Mouse (Mus musculus) heart, postnatal 0 days (tissue): Measurements from ENCODE around the gene Pbx4. TPM values are rescaled to one million over a fixed set of nuclear protein-coding genes. Genes with fewer than 3 reads are reported as not detected.

ENCODE experiments used
- ATAC-seq: fragments of 200-750 bp; cut with Nextera tagmentation; 2 replicates; pipeline ENCODE4 v1.8.0; 2017; ENCODE audit warnings: low read depth, moderate number of reproducible peaks, moderate library complexity; ENCODE audit not compliant: insufficient read depth
- DNase-seq: peaks from one replicate; pipeline ENCODE4 v3.0.0-alpha.2; 2016; ENCODE audit warnings: low spot score
- H3K27ac ChIP-seq: fragments of 300-500 bp; sonication (generic); 2 replicates; pipeline ENCODE4 v1.5.1; 2014; ENCODE audit warnings: low read depth, mild to moderate bottlenecking
- H3K27me3 ChIP-seq: fragments of 300-500 bp; sonication (generic); 2 replicates; pipeline ENCODE4 v1.6.1; 2014; ENCODE audit warnings: low read length, mixed read lengths; ENCODE audit not compliant: control insufficient read depth, insufficient read depth
- H3K36me3 ChIP-seq: fragments of 300-500 bp; sonication (generic); replicated peaks from 2 replicates; pipeline ENCODE4 v1.6.1; 2014; ENCODE audit warnings: low read length, mixed read lengths; ENCODE audit not compliant: control insufficient read depth, insufficient read depth
- H3K4me1 ChIP-seq: fragments of 300-500 bp; sonication (generic); 2 replicates; pipeline ENCODE4 v1.6.1; 2014; ENCODE audit warnings: antibody characterized with exemption; ENCODE audit not compliant: control insufficient read depth, insufficient read depth
- H3K4me2 ChIP-seq: fragments of 300-500 bp; sonication (generic); 2 replicates; pipeline ENCODE4 v1.6.1; 2014; ENCODE audit warnings: low read depth, mild to moderate bottlenecking, low read length, moderate library complexity
- H3K4me3 ChIP-seq: fragments of 300-500 bp; sonication (generic); 2 replicates; pipeline ENCODE4 v1.5.1; 2014; ENCODE audit warnings: low read depth, low read length
- H3K9ac ChIP-seq: fragments of 300-500 bp; sonication (generic); replicated peaks from 2 replicates; pipeline ENCODE4 v1.6.1; 2014; ENCODE audit warnings: low read depth, low read length, mixed read lengths
- H3K9me3 ChIP-seq: fragments of 300-500 bp; sonication (generic); replicated peaks from 2 replicates; pipeline ENCODE4 v1.6.1; 2016; ENCODE audit warnings: low read length; ENCODE audit not compliant: control insufficient read depth
- CTCF ChIP-seq: IDR thresholded peaks from 2 replicates; pipeline ENCODE4 v1.5.1; 2016; ENCODE audit warnings: antibody characterized with exemption, control low read depth, low read depth
- EP300 ChIP-seq: IDR thresholded peaks from 2 replicates; pipeline ENCODE4 v1.6.1; 2016; ENCODE audit warnings: antibody characterized with exemption, low read depth
- WGBS: fragments of 180-500 bp; shearing (Covaris S2); extraction: QIAGEN DNeasy Blood & Tissue Kit; methylation state at CpG from one replicate; pipeline ENCODE4 v1.1.7; 2014; 5-methylcytosine and 5-hydroxymethylcytosine counted together
- polyA plus RNA-seq: library from polyadenylated mRNA; unstranded; fragments of >200 nt; fragmentation: Nextera tagmentation; extraction: Ambion mirVana; gene quantifications from 2 replicates; pipeline ENCODE4 v1.2.1, GENCODE M21; 2015
- total RNA-seq: library from RNA; depleted of rRNA; stranded (reverse); fragments of >200 nt; gene quantifications from 2 replicates; pipeline ENCODE4 v1.2.3, GENCODE M21; 2014; ENCODE audit warnings: low replicate concordance

Gene Pbx4
- total and polyA plus RNA-seq, 2 experiments from 2014 or later = 1.9 TPM; not detected in 1

DNA sequence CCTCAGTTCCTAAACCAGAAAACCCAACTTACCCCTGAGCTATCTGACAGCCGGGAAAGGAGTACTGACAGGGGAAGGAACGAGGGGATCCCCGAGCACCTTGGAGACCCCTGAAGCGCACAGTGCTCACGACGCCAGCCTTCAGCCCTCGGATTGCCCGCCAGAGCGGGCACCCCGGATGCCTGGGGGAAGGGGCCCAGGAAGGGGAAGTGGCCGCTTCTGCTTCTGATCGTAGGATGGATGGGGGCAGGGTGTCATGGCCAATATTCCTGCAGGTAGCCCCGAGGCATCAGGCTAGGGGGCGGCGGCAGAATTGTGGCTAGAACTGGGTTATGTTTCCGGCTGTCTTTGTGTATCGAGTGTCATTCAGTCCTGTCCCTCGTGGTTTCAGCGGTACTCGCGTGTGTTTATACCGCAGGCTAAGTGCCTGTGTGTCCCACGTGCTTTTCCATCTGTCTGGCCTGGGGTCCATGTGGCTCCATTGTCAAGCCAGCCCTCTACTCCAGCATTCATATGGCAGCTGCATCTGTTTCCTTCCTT lies 23.4 kb upstream of the Pbx4 start:
- no peak for DNase-seq
- H3K9me3 ChIP-seq = no peaks in the 10 kb centered on the region
- ATAC-seq = 0 out of 2 replicates have a peak, but pooled peaks have one; percentile 5
- H3K27me3 ChIP-seq = no peaks in the 10 kb centered on the region
- H3K36me3 ChIP-seq = peaks cover 44% of the 10 kb centered on the region
- under 1% methylated on average over 23 of the region's 23 CpGs for WGBS
- H3K4me1 ChIP-seq = 0 out of 2 replicates have a peak, but pooled peaks cover 6% of the 10 kb centered on the region
- H3K9ac ChIP-seq = peak overlapping the region; percentile 64
- TF ChIP-seq CTCF = no peak
- no peak for TF ChIP-seq EP300
- no peak overlapping the region for H3K27ac ChIP-seq
- H3K4me2 ChIP-seq = peak overlapping the region; percentile 92
- H3K4me3 ChIP-seq = peak overlapping the region; percentile 67

GRCm38 (mm10) chr8:69809820-69810219 lies 22.5 kb upstream of the Pbx4 start:
- no peak for DNase-seq
- no peak overlapping the region for H3K27ac ChIP-seq
- H3K27me3 ChIP-seq = no peaks in the 10 kb centered on the region
- peaks cover 44% of the 10 kb centered on the region for H3K36me3 ChIP-seq
- no peaks in the 10 kb centered on the region for H3K9me3 ChIP-seq
- H3K4me2 ChIP-seq = no peak overlapping the region
- H3K9ac ChIP-seq = no peak overlapping the region
- TF ChIP-seq CTCF (no peak), EP300 (no peak)
- H3K4me1 ChIP-seq = 0 out of 2 replicates have a peak, but pooled peaks cover 6% of the 10 kb centered on the region
- WGBS = 45% methylated on average over 3 of the region's 3 CpGs
- no peak overlapping the region for H3K4me3 ChIP-seq
- ATAC-seq = no peak

- no peaks in the 10 kb centered on the region for H3K9me3 ChIP-seq
- 85% methylated on average over 2 of the region's 2 CpGs for WGBS
- no peak overlapping the region for H3K4me2 ChIP-seq
- no peaks in the 10 kb centered on the region for H3K4me1 ChIP-seq
- peaks cover 31% of the 10 kb centered on the region for H3K36me3 ChIP-seq
- DNase-seq (no peak), ATAC-seq (no peak)
- H3K27ac ChIP-seq = no peak overlapping the region
- no peak for TF ChIP-seq CTCF
- TF ChIP-seq EP300 = no peak
- no peak overlapping the region for H3K9ac ChIP-seq
- H3K4me3 ChIP-seq = no peak overlapping the region
- no peaks in the 10 kb centered on the region for H3K27me3 ChIP-seq
Measured at GRCm38 (mm10) chr8:69814881-69815280, 17.4 kb upstream of the Pbx4 start.

DNA sequence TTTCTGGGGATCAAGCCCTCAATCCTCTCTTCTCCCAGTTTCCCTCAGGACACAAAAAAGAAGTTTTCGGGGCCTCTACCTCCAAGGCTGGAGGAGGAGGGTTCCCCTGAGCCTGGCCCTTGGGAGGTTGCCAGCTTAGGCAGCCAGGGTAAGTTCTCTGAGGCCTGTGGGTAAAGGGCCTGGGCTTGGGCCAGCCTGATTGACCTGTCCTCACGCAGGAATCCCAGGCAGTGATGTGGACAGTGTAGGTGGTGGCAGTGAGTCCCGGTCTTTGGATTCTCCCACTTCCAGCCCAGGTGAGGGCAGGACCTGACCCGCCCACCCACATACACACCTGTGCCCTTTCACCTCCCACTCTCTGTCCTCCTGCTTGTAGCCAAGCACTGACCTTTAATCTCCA lies 16.9 kb upstream of the Pbx4 start:
- Histone ChIP-seq H3K4me1 (no peaks in the 10 kb centered on the region), H3K36me3 (peaks cover 31% of the 10 kb centered on the region), H3K4me2 (no peak overlapping the region), H3K27me3 (no peaks in the 10 kb centered on the region), H3K9ac (no peak overlapping the region), H3K27ac (no peak overlapping the region), H3K9me3 (no peaks in the 10 kb centered on the region), H3K4me3 (no peak overlapping the region)
- TF ChIP-seq EP300 = no peak
- no peak for TF ChIP-seq CTCF
- WGBS = 91% methylated on average over 4 of the region's 4 CpGs
- ATAC-seq (no peak), DNase-seq (no peak)

DNA sequence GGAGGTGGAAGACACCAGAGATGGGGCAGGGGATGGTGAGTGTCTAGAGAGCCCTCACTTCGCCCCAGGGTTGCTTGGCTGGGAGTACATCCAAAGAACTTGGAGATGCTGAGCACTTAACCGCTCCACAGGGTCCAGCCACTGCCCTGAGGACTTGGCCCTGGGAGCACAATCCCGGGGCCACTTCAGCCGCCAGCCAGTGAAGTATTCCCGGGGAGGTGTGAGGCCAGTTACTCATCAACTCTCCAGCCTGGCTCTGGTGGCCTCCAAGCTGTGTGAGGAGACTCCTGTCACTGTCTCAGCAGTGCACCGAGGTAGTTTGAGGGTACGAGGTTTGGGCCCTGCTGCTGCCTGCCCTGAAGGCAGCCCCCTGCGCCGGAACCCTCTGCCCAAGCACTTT lies 11.8 kb upstream of the Pbx4 start:
- WGBS = 74% methylated on average over 9 of the region's 9 CpGs
- no peak overlapping the region for H3K4me3 ChIP-seq
- peaks cover 12% of the 10 kb centered on the region; the same call in 1 of the 2 replicates for H3K36me3 ChIP-seq
- no peak for TF ChIP-seq CTCF
- TF ChIP-seq EP300 = no peak
- H3K27ac ChIP-seq = no peak overlapping the region
- no peak overlapping the region for H3K4me2 ChIP-seq
- no peaks in the 10 kb centered on the region for H3K27me3 ChIP-seq
- no peaks in the 10 kb centered on the region for H3K9me3 ChIP-seq
- DNase-seq (no peak), ATAC-seq (no peak)
- peaks cover 11% of the 10 kb centered on the region; the same call in 1 of the 2 replicates for H3K4me1 ChIP-seq
- no peak overlapping the region for H3K9ac ChIP-seq

- ATAC-seq = peak; percentile 32; the same call in 1 of the 2 replicates
- Histone ChIP-seq H3K27me3 (no peaks in the 10 kb centered on the region), H3K9me3 (no peaks in the 10 kb centered on the region), H3K36me3 (peaks cover 11% of the 10 kb centered on the region; the same call in 1 of the 2 replicates), H3K4me2 (peak overlapping the region; percentile 78), H3K4me3 (peak overlapping the region; percentile 48), H3K9ac (peak overlapping the region; percentile 29), H3K27ac (no peak overlapping the region; the same call in 1 of the 2 replicates), H3K4me1 (peaks cover 11% of the 10 kb centered on the region; the same call in 1 of the 2 replicates)
- DNase-seq = no peak
- 0% methylated on average over 13 of the region's 22 CpGs for WGBS
- TF ChIP-seq EP300 = no peak
- TF ChIP-seq CTCF = no peak
Measured at GRCm38 (mm10) chr8:69821971-69822385, 10.3 kb upstream of the Pbx4 start.
